Mouse (Mus musculus): ENCODE data around the gene Taar9. TPM values are rescaled to one million over a fixed set of nuclear protein-coding genes. Genes with fewer than 3 reads are reported as not detected.

Taar9 gene
- not detected for total RNA-seq (2023)

DNA sequence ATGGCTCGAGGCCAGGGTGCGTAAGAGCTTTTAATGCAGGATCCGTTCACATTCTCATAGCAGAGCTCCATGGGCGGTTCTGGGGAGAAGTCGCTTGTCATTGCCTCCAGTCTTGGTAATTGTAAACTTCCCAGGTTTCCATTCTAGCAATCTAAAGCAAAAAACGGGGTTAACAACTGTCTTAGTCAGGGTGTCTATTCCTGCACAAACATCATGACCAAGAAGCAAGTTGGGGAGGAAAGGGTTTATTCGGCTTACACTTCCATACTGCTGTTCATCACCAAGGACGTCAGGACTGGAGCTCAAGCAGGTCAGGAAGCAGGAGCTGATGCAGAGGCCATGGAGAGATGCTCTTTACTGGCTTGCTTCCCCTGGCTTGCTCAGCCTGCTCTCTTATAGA is at the start of gene Taar9:
Gene Taar9, minus strand, starts transcription at position 101 of the 400 bp plus-strand sequence.

DNA sequence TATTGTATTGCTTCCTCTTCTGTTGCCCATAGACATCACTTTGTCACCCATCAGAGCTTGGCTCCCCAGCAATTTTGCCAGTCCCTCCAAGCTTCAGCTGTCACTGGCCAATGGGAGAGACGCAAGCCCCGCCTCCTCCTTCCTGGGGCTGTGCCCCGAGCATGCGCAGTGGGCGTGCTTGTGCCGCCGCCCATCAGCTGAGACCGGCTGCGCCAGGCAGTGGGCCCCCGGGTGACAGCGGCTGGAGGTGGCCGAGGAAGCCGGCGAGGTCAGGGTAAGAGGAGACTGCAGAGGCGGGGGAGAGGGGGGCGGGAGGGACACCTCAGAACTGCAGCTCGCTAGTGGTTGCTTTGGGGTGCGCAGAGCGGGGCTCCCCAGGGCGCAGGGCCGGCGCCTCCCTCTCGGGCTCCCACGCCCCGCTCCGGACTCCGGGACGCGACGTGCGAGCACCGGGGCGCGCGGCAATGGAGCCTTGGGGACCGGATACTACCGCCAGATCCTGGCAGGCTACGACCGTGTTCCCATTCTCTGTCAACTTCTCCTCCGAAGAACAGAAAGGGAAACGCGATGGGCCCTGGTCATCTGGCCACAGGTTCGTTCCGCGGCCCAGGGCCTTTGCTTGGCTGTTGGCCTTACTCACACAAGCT is 39.9 kb upstream of the Taar9 start, which contains the start of gene Stx7:
Gene Stx7, plus strand, starts transcription at position 168 of the 647 bp plus-strand sequence.

DNA sequence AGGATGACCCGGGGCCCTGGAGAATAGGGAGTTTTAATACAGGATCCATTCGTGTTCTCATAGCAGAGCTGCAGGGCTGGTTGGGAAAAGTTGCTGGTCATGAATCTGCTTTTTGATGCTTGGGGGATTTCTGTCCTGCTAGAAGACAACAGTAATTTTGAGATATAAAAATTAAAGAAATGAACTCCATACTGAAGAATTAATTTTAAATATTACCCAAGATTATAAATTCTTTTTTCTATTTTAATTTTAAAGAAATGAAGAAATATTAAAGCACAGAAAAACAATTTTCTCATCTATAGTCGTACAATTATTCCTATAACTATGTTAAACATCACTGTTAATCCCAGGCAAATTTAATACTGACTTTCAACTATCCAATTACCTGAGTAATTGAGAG is 7.5 kb downstream of the Taar9 start, which contains the start of gene Taar8c:
Gene Taar8c, minus strand, starts transcription at position 101 of the 400 bp plus-strand sequence.

DNA sequence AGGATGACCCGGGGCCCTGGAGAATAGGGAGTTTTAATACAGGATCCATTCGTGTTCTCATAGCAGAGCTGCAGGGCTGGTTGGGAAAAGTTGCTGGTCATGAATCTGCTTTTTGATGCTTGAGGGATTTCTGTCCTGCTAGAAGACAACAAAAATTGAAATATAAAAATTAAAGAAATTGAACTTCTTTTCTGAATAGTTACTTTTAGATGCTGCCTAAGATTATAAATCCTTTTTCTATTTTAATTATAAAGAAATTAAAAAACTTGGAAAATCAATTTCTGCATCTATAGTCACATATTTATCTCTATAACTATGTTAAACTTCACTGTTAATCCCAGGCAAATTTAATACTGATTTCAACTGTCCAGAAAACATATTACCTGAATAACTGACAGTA is 17.1 kb downstream of the Taar9 start, which contains the start of gene Taar8b:
Gene Taar8b, minus strand, starts transcription at position 101 of the 400 bp plus-strand sequence.

DNA sequence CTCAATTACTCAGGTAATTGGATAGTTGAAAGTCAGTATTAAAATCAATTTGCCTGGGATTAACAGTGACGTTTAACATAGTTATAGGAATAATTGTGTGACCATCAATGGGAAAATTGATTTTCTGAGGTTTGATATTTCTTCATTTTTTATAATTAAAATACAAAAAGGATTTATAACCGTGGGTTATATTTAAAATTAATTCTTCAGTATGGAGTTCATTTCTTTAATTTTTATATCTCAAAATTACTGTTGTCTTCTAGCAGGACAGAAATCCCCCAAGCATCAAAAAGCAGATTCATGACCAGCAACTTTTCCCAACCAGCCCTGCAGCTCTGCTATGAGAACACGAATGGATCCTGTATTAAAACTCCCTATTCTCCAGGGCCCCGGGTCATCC is 33.1 kb downstream of the Taar9 start, which contains the start of gene Taar8a:
Gene Taar8a, plus strand, starts transcription at position 301 of the 400 bp plus-strand sequence.

Other genes starting within 250 kb of the Taar9 start
- not detected for gene Vnn1, start 214.8 kb downstream of the Taar9 start, total RNA-seq (2023)
- gene Taar1, start 189.2 kb downstream of the Taar9 start, total RNA-seq (2023): not detected
- not detected for gene Taar2, start 171.0 kb downstream of the Taar9 start, total RNA-seq (2023)
- not detected for gene Taar3, start 160.0 kb downstream of the Taar9 start, total RNA-seq (2023)
- not detected for gene Taar4, start 149.0 kb downstream of the Taar9 start, total RNA-seq (2023)
- not detected for gene Taar5, start 138.8 kb downstream of the Taar9 start, total RNA-seq (2023)
- not detected for gene Taar6, start 123.9 kb downstream of the Taar9 start, total RNA-seq (2023)
- gene Taar7a, start 116.1 kb downstream of the Taar9 start, total RNA-seq (2023): not detected
- gene Taar7b, start 109.6 kb downstream of the Taar9 start, total RNA-seq (2023): not detected
- not detected for gene Taar7d, start 82.3 kb downstream of the Taar9 start, total RNA-seq (2023)
- not detected for gene Taar7e, start 71.9 kb downstream of the Taar9 start, total RNA-seq (2023)
- gene Taar7f, start 60.0 kb downstream of the Taar9 start, total RNA-seq (2023): not detected
- gene Taar8a, start 33.0 kb downstream of the Taar9 start, total RNA-seq (2023): not detected
- not detected for gene Taar8b, start 17.2 kb downstream of the Taar9 start, total RNA-seq (2023)
- gene Taar8c, start 7.6 kb downstream of the Taar9 start, total RNA-seq (2023): not detected
- 100 to 1,000 TPM; 104 to 126 TPM for gene Stx7, start 39.8 kb upstream of the Taar9 start, total RNA-seq (2023)
- gene Moxd1, start 114.0 kb upstream of the Taar9 start, total RNA-seq (2023): not detected

Data from B cell, adult 67 days (primary cell).